Mouse (Mus musculus): ENCODE data around the gene Olfr1026. TPM values are rescaled to one million over a fixed set of nuclear protein-coding genes. Genes with fewer than 3 reads are reported as not detected.

Gene Olfr1026
- polyA plus RNA-seq (2015; fragmentation: Nextera tagmentation; extraction: Ambion mirVana): not detected in 2 replicates

DNA sequence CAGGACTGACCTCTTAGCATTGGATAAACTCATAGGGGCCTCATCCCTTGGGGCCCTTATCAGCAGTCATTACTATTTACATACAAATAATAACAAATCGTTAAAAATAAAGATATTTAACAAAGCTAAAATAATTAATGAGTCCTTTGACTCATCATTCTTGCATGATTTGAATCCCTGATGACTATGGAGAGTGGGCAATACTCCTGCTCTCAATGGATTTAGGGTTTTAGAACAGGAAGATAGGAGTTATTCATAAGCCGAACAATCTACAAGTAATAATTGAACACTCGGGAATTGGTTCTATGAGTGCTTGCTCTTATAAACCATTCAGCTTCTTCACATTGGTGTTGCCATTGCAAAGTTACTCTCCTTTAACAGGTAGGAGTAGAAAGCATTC lies at the start of gene Olfr1026:
Gene Olfr1026, plus strand, starts transcription at position 301 of the 400 bp plus-strand sequence.
- no peak for DNase-seq (ENCODE audit: low spot score)

DNA sequence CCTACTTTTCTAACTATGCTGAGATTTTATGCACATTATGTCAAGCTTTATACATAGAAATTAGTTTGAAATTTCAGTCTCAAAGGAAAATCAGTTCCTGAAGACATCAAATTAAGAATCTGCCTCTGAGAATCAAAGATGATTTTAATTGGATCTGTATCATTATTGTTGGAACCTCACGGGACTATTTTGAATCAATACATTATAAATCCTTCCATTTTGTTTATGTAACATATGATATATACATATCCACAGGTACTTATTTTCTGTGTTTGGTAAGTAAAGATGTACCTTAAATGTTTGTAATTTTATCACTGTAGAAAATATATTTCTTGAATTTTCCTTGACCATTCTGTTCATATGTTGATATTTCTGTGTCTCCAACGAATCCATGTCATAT lies 36.0 kb upstream of the Olfr1026 start, which contains the start of gene Olfr1023:
Gene Olfr1023, plus strand, starts transcription at position 301 of the 400 bp plus-strand sequence.
- no peak for DNase-seq (ENCODE audit: low spot score)

- DNase-seq (ENCODE audit: low spot score): no peak
Observed at GRCm38 (mm10) chr2:85904952-85905351, 16.4 kb upstream of the Olfr1026 start, which contains the start of gene Olfr1024. TSS of gene Olfr1024 (minus strand) at chr2:85905052.

- no peak for DNase-seq (ENCODE audit: low spot score)
Observed at GRCm38 (mm10) chr2:85913197-85913596, 8.2 kb upstream of the Olfr1026 start.

DNA sequence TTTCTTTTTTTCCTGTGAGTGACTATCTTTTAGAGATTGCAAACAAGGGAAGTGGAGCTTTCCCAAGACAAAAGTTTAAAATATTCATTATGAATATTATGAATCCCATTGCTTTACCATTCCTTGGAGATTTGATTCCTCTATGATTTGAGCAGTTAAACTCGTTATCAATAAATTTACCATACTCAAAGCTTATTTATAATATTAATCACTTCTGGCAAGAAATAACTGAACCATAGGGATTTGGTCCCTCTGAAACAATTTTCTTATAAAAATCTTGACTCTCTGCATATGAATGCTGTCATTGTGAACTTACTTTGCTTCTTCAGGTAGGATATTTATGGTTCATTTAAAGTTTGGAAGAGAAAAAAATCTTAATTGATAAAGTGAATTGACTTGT lies 6.5 kb upstream of the Olfr1026 start, which contains the start of gene Olfr1025-ps1:
Gene Olfr1025-ps1, plus strand, starts transcription at position 301 of the 400 bp plus-strand sequence.
- no peak for DNase-seq (ENCODE audit: low spot score)

DNA sequence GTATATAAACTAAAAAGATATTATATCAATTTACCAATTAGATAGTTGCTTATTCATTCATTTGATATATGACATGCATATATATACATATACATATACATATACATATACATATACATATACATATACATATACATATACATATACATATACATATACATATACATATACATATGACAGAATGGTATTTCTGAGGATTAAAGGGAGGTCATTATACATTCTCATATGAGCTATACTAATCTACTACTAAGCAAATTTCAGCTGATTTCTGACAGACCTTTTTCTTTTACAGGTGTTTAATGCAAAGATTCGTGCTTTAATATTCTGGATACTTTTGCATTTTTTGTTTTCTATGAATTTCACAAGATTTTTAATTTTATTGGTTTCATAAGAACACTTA lies 28.8 kb downstream of the Olfr1026 start, which contains the start of gene Olfr1028:
Gene Olfr1028, plus strand, starts transcription at position 301 of the 400 bp plus-strand sequence.
- no peak for DNase-seq (ENCODE audit: low spot score)

- no peak for DNase-seq (ENCODE audit: low spot score)
Observed at GRCm38 (mm10) chr2:85973595-85973994, 52.2 kb downstream of the Olfr1026 start, which contains the start of gene Olfr1029. TSS of gene Olfr1029 (plus strand) at chr2:85973895.

Other genes starting within 250 kb of the Olfr1026 start
- not detected in 2 replicates for gene Olfr1006, start 242.8 kb upstream of the Olfr1026 start, polyA plus RNA-seq (2015; fragmentation: Nextera tagmentation; extraction: Ambion mirVana)
- not detected in 2 replicates for gene Olfr1008, start 232.1 kb upstream of the Olfr1026 start, polyA plus RNA-seq (2015; fragmentation: Nextera tagmentation; extraction: Ambion mirVana)
- not detected in 2 replicates for gene Olfr1009, start 206.1 kb upstream of the Olfr1026 start, polyA plus RNA-seq (2015; fragmentation: Nextera tagmentation; extraction: Ambion mirVana)
- not detected in 2 replicates for gene Olfr1012, start 158.8 kb upstream of the Olfr1026 start, polyA plus RNA-seq (2015; fragmentation: Nextera tagmentation; extraction: Ambion mirVana)
- not detected in 2 replicates for gene Olfr1013, start 154.5 kb upstream of the Olfr1026 start, polyA plus RNA-seq (2015; fragmentation: Nextera tagmentation; extraction: Ambion mirVana)
- not detected in 2 replicates for gene Olfr1014, start 148.8 kb upstream of the Olfr1026 start, polyA plus RNA-seq (2015; fragmentation: Nextera tagmentation; extraction: Ambion mirVana)
- gene Olfr1015, start 139.5 kb upstream of the Olfr1026 start, polyA plus RNA-seq (2015; fragmentation: Nextera tagmentation; extraction: Ambion mirVana): not detected in 2 replicates
- gene Olfr1016, start 119.0 kb upstream of the Olfr1026 start, polyA plus RNA-seq (2015; fragmentation: Nextera tagmentation; extraction: Ambion mirVana): not detected in 2 replicates
- not detected in 2 replicates for gene Olfr1018, start 103.1 kb upstream of the Olfr1026 start, polyA plus RNA-seq (2015; fragmentation: Nextera tagmentation; extraction: Ambion mirVana)
- not detected in 2 replicates for gene Olfr1019, start 76.1 kb upstream of the Olfr1026 start, polyA plus RNA-seq (2015; fragmentation: Nextera tagmentation; extraction: Ambion mirVana)
- not detected in 2 replicates for gene Olfr1020, start 74.5 kb upstream of the Olfr1026 start, polyA plus RNA-seq (2015; fragmentation: Nextera tagmentation; extraction: Ambion mirVana)
- gene Olfr1022, start 53.0 kb upstream of the Olfr1026 start, polyA plus RNA-seq (2015; fragmentation: Nextera tagmentation; extraction: Ambion mirVana): not detected in 2 replicates
- gene Olfr1023, start 35.9 kb upstream of the Olfr1026 start, polyA plus RNA-seq (2015; fragmentation: Nextera tagmentation; extraction: Ambion mirVana): not detected in 2 replicates
- not detected in 2 replicates for gene Olfr1024, start 16.5 kb upstream of the Olfr1026 start, polyA plus RNA-seq (2015; fragmentation: Nextera tagmentation; extraction: Ambion mirVana)
- gene Olfr1025-ps1, start 6.4 kb upstream of the Olfr1026 start, polyA plus RNA-seq (2015; fragmentation: Nextera tagmentation; extraction: Ambion mirVana): not detected in 2 replicates
- not detected in 2 replicates for gene Olfr1028, start 28.9 kb downstream of the Olfr1026 start, polyA plus RNA-seq (2015; fragmentation: Nextera tagmentation; extraction: Ambion mirVana)
- not detected in 2 replicates for gene Olfr1029, start 52.3 kb downstream of the Olfr1026 start, polyA plus RNA-seq (2015; fragmentation: Nextera tagmentation; extraction: Ambion mirVana)
- gene Olfr1030, start 57.7 kb downstream of the Olfr1026 start, polyA plus RNA-seq (2015; fragmentation: Nextera tagmentation; extraction: Ambion mirVana): not detected in 2 replicates
- gene Olfr1031, start 68.7 kb downstream of the Olfr1026 start, polyA plus RNA-seq (2015; fragmentation: Nextera tagmentation; extraction: Ambion mirVana): not detected in 2 replicates
- gene Olfr1032, start 84.0 kb downstream of the Olfr1026 start, polyA plus RNA-seq (2015; fragmentation: Nextera tagmentation; extraction: Ambion mirVana): not detected in 2 replicates
- gene Olfr1033, start 99.1 kb downstream of the Olfr1026 start, polyA plus RNA-seq (2015; fragmentation: Nextera tagmentation; extraction: Ambion mirVana): 1.7 and 2.3 TPM in 2 replicates
- gene Olfr1034, start 124.3 kb downstream of the Olfr1026 start, polyA plus RNA-seq (2015; fragmentation: Nextera tagmentation; extraction: Ambion mirVana): 0.03 and 0.05 TPM in 2 replicates
- not detected in 2 replicates for gene Olfr1036, start 152.4 kb downstream of the Olfr1026 start, polyA plus RNA-seq (2015; fragmentation: Nextera tagmentation; extraction: Ambion mirVana)
- gene Olfr1037, start 165.8 kb downstream of the Olfr1026 start, polyA plus RNA-seq (2015; fragmentation: Nextera tagmentation; extraction: Ambion mirVana): not detected in 2 replicates
- gene Olfr1039, start 214.4 kb downstream of the Olfr1026 start, polyA plus RNA-seq (2015; fragmentation: Nextera tagmentation; extraction: Ambion mirVana): not detected in 2 replicates
- gene Olfr1040, start 225.2 kb downstream of the Olfr1026 start, polyA plus RNA-seq (2015; fragmentation: Nextera tagmentation; extraction: Ambion mirVana): not detected in 2 replicates
- not detected in 2 replicates for gene Olfr1042, start 240.3 kb downstream of the Olfr1026 start, polyA plus RNA-seq (2015; fragmentation: Nextera tagmentation; extraction: Ambion mirVana)
- not detected in 2 replicates for gene Olfr1043, start 246.0 kb downstream of the Olfr1026 start, polyA plus RNA-seq (2015; fragmentation: Nextera tagmentation; extraction: Ambion mirVana)

Measured in thymus, postnatal 0 days (tissue).